Mouse (Mus musculus): ENCODE results near the gene Olfr648. TPM values are rescaled to one million over a fixed set of nuclear protein-coding genes. Genes with fewer than 3 reads are reported as not detected.

Olfr648 gene
- total RNA-seq, 2 experiments from 2014 or later: not detected

Other genes with a start within 250 kb of the Olfr648 start
- gene Olfr632, start 249.0 kb downstream of the Olfr648 start, total RNA-seq (2015): not detected in 2 replicates
- gene Olfr632, start 249.0 kb downstream of the Olfr648 start, total RNA-seq (2017): not detected in 2 replicates
- not detected in 2 replicates for gene Olfr633, start 239.0 kb downstream of the Olfr648 start, total RNA-seq (2015)
- gene Olfr633, start 239.0 kb downstream of the Olfr648 start, total RNA-seq (2017): not detected in 2 replicates
- not detected in 2 replicates for gene Olfr635, start 212.2 kb downstream of the Olfr648 start, total RNA-seq (2015)
- gene Olfr635, start 212.2 kb downstream of the Olfr648 start, total RNA-seq (2017): not detected in 2 replicates
- not detected in 2 replicates for gene Olfr638, start 184.6 kb downstream of the Olfr648 start, total RNA-seq (2015)
- not detected in 2 replicates for gene Olfr638, start 184.6 kb downstream of the Olfr648 start, total RNA-seq (2017)
- 0.02 TPM in 1 of 2 replicates, not detected in the other for gene Olfr639, start 166.1 kb downstream of the Olfr648 start, total RNA-seq (2015)
- gene Olfr639, start 166.1 kb downstream of the Olfr648 start, total RNA-seq (2017): not detected in 2 replicates
- gene Olfr640, start 157.8 kb downstream of the Olfr648 start, total RNA-seq (2015): not detected in 2 replicates
- not detected in 2 replicates for gene Olfr640, start 157.8 kb downstream of the Olfr648 start, total RNA-seq (2017)
- gene Olfr641, start 147.9 kb downstream of the Olfr648 start, total RNA-seq (2015): not detected in 2 replicates
- gene Olfr641, start 147.9 kb downstream of the Olfr648 start, total RNA-seq (2017): not detected in 2 replicates
- not detected in 2 replicates for gene Olfr642, start 130.7 kb downstream of the Olfr648 start, total RNA-seq (2015)
- not detected in 2 replicates for gene Olfr642, start 130.7 kb downstream of the Olfr648 start, total RNA-seq (2017)
- not detected in 2 replicates for gene 4930516K23Rik, start 121.9 kb downstream of the Olfr648 start, total RNA-seq (2015)
- not detected in 2 replicates for gene 4930516K23Rik, start 121.9 kb downstream of the Olfr648 start, total RNA-seq (2017)
- not detected in 2 replicates for gene Olfr644, start 111.5 kb downstream of the Olfr648 start, total RNA-seq (2015)
- gene Olfr644, start 111.5 kb downstream of the Olfr648 start, total RNA-seq (2017): not detected in 2 replicates
- not detected in 2 replicates for gene Olfr645, start 97.9 kb downstream of the Olfr648 start, total RNA-seq (2015)
- not detected in 2 replicates for gene Olfr645, start 97.9 kb downstream of the Olfr648 start, total RNA-seq (2017)
- gene Olfr646, start 78.5 kb downstream of the Olfr648 start, total RNA-seq (2015): not detected in 2 replicates
- gene Olfr646, start 78.5 kb downstream of the Olfr648 start, total RNA-seq (2017): not detected in 2 replicates
- gene Ubqln5, start 53.6 kb downstream of the Olfr648 start, total RNA-seq (2015): not detected in 2 replicates
- not detected in 2 replicates for gene Ubqln5, start 53.6 kb downstream of the Olfr648 start, total RNA-seq (2017)
- not detected in 2 replicates for gene Olfr643, start 46.0 kb downstream of the Olfr648 start, total RNA-seq (2015)
- not detected in 2 replicates for gene Olfr643, start 46.0 kb downstream of the Olfr648 start, total RNA-seq (2017)
- gene Ubqln3, start 40.1 kb downstream of the Olfr648 start, total RNA-seq (2015): not detected in 2 replicates
- gene Ubqln3, start 40.1 kb downstream of the Olfr648 start, total RNA-seq (2017): not detected in 2 replicates
- not detected in 2 replicates for gene Ubqlnl, start 32.8 kb downstream of the Olfr648 start, total RNA-seq (2015)
- gene Ubqlnl, start 32.8 kb downstream of the Olfr648 start, total RNA-seq (2017): not detected in 2 replicates
- 0.15 TPM in 1 of 2 replicates, not detected in the other for gene Olfm5, start 18.6 kb downstream of the Olfr648 start, total RNA-seq (2015)
- 0.17 TPM in 1 of 2 replicates, not detected in the other for gene Olfm5, start 18.6 kb downstream of the Olfr648 start, total RNA-seq (2017)
- gene Olfr649, start 12.6 kb upstream of the Olfr648 start, total RNA-seq (2015): not detected in 2 replicates
- not detected in 2 replicates for gene Olfr649, start 12.6 kb upstream of the Olfr648 start, total RNA-seq (2017)
- gene Trim6, start 35.4 kb upstream of the Olfr648 start, total RNA-seq (2015): 2.3 and 3.7 TPM in 2 replicates
- gene Trim6, start 35.4 kb upstream of the Olfr648 start, total RNA-seq (2017): 2.1 and 2.5 TPM in 2 replicates
- gene Trim34a, start 61.1 kb upstream of the Olfr648 start, total RNA-seq (2015): 8.6 and 10.9 TPM in 2 replicates
- gene Trim34a, start 61.1 kb upstream of the Olfr648 start, total RNA-seq (2017): 10.4 and 16.4 TPM in 2 replicates
- gene Trim5, start 104.7 kb upstream of the Olfr648 start, total RNA-seq (2015): 4.7 and 5.3 TPM in 2 replicates
- 6.9 and 8.0 TPM in 2 replicates for gene Trim5, start 104.7 kb upstream of the Olfr648 start, total RNA-seq (2017)
- 47.7 and 58.0 TPM in 2 replicates for gene Trim12a, start 132.1 kb upstream of the Olfr648 start, total RNA-seq (2015)
- gene Trim12a, start 132.1 kb upstream of the Olfr648 start, total RNA-seq (2017): 63.9 and 69.0 TPM in 2 replicates
- 0.17 and 0.32 TPM in 2 replicates for gene Trim34b, start 146.1 kb upstream of the Olfr648 start, total RNA-seq (2015)
- 0.10 and 0.87 TPM in 2 replicates for gene Trim34b, start 146.1 kb upstream of the Olfr648 start, total RNA-seq (2017)
- 13.4 and 14.2 TPM in 2 replicates for gene Trim12c, start 170.0 kb upstream of the Olfr648 start, total RNA-seq (2015)
- 23.5 and 30.1 TPM in 2 replicates for gene Trim12c, start 170.0 kb upstream of the Olfr648 start, total RNA-seq (2017)
- gene Trim30b, start 186.5 kb upstream of the Olfr648 start, total RNA-seq (2015): 0.61 and 2.0 TPM in 2 replicates
- 1.5 and 1.8 TPM in 2 replicates for gene Trim30b, start 186.5 kb upstream of the Olfr648 start, total RNA-seq (2017)
- 0.12 and 0.52 TPM in 2 replicates for gene Trim30c, start 217.4 kb upstream of the Olfr648 start, total RNA-seq (2015)
- 0.29 and 1.0 TPM in 2 replicates for gene Trim30c, start 217.4 kb upstream of the Olfr648 start, total RNA-seq (2017)

Measured in megakaryocyte progenitor cell, adult 5-6 weeks (primary cell).